ENCODE assay signal across 18 mouse cellular contexts in the genomic region with DNA sequence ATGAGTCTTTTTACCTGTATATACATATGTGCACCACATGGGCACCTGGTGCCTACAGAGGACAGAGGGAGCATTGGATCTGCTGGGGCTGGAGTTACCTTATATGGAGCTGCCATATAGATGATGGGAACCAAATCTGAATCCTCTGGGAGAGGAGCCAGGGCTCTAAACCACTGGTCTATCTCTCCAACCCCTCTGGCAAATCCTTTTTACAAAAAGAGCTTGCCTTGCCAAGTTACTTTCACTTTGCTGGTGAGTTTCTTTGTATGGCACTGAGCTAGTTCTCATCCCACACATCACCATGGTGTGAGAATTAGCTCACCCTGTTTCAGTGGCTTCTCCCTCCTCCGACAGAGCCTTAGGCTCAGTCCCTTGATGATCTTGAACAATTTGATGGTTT. TPM values are rescaled to one million over a fixed set of nuclear protein-coding genes. Genes with fewer than 3 reads are reported as not detected.
A peak's percentile ranks its signal among the peaks of the same experiment; 100 is the strongest.
DNase-seq lines count a peak whose midpoint lies in the region; ATAC-seq lines count a peak whose summit lies in the region.
"Had no signal": no experiment of that assay in that cellular context is flagged by ENCODE, and none has a peak within 500 bp of the region (broad histone marks: within the 10 kb centered on the region; RNA-seq: fewer than 3 reads in every experiment).

No protein-coding gene starts in this region.

- no peak overlapping the region for H3K4me2 ChIP-seq in hindbrain, embryonic 16.5 days (ENCODE audit: low read length)
- H3K4me2 ChIP-seq in hindbrain, embryonic 14.5 days (replicated peaks): no peak overlapping the region
- H3K4me2 ChIP-seq: midbrain, embryonic 11.5 days had no signal

- no peak for DNase-seq in hindbrain, embryonic 14.5 days (ENCODE audit: low spot score)
- DNase-seq in 3T3-L1 (ENCODE audit: low read depth, low spot score): peak; percentile 80
- peak; percentile 61 for DNase-seq in Muller cell, postnatal 12 days (ENCODE audit: inconsistent ontology term)
- DNase-seq in naive thymus-derived CD4-positive, alpha-beta T cell, adult 2 months (ENCODE audit: low read depth): peak; percentile 35
- DNase-seq in left cerebral cortex, postnatal 25 days (ENCODE audit: low spot score in 2 of 2): no peak
- DNase-seq in ovary, postnatal 10 days (ENCODE audit: low spot score): no peak
- DNase-seq: adrenal gland, postnatal 14 days; cerebellum, adult 8-10 months; gastrocnemius, postnatal 10 days; heart, adult 18-20 months; kidney, postnatal 25 days; lung, adult 18-20 months; lung, postnatal 10 days had no signal

- intact Hi-C loops in left cerebral cortex, postnatal 25 days (cut with DNase I): loop anchor here (5.0 kb wide), 1 partner anchor 134 kb away; the partner anchor contains the start of gene Malsu1

- H3K9me3 ChIP-seq in hindbrain, embryonic 16.5 days (ENCODE audit: control insufficient read depth, low read length): no peaks in the 10 kb centered on the region
- H3K9me3 ChIP-seq in hindbrain, embryonic 14.5 days (ENCODE audit: control insufficient read depth, low read length): no peaks in the 10 kb centered on the region

- no peak overlapping the region for H3K9ac ChIP-seq in hindbrain, embryonic 16.5 days (ENCODE audit: low read depth, low read length)
- no peak overlapping the region for H3K9ac ChIP-seq in hindbrain, embryonic 14.5 days

- H3K27me3 ChIP-seq in hindbrain, embryonic 16.5 days (replicated peaks; ENCODE audit: control insufficient read depth, insufficient read depth, low read length): no peaks in the 10 kb centered on the region
- no peaks in the 10 kb centered on the region for H3K27me3 ChIP-seq in hindbrain, embryonic 14.5 days (ENCODE audit: control insufficient read depth, insufficient read depth, low read length)

- H3K4me3 ChIP-seq in hindbrain, embryonic 16.5 days (ENCODE audit: low read length): no peak overlapping the region
- no peak overlapping the region for H3K4me3 ChIP-seq in hindbrain, embryonic 14.5 days (replicated peaks; ENCODE audit: low read length)
- H3K4me3 ChIP-seq: layer of hippocampus, adult 2 months had no signal

- no peaks in the 10 kb centered on the region for H3K36me3 ChIP-seq in hindbrain, embryonic 16.5 days (ENCODE audit: control insufficient read depth, insufficient read depth, low read length)
- peaks cover 8% of the 10 kb centered on the region; the same call in 1 of the 2 replicates for H3K36me3 ChIP-seq in hindbrain, embryonic 14.5 days (replicated peaks; ENCODE audit: control insufficient read depth, insufficient read depth)

- ATAC-seq in hindbrain, embryonic 16.5 days: 0 out of 2 replicates have a peak, but pooled peaks have one; percentile 41
- no peak for ATAC-seq in hindbrain, embryonic 14.5 days (ENCODE audit: low FRiP score)
- ATAC-seq: forebrain, embryonic 16.5 days; inflammation-experienced regulatory T-cells, adult 6 months had no signal

- H3K27ac ChIP-seq in hindbrain, embryonic 16.5 days (ENCODE audit: low read depth, low read length): no peak overlapping the region
- H3K27ac ChIP-seq in hindbrain, embryonic 14.5 days: no peak overlapping the region
- H3K27ac ChIP-seq: layer of hippocampus, adult 2 months had no signal

- H3K4me1 ChIP-seq in hindbrain, embryonic 16.5 days (ENCODE audit: control insufficient read depth, insufficient read depth, low read depth, low read length): peaks cover 11% of the 10 kb centered on the region
- H3K4me1 ChIP-seq in hindbrain, embryonic 14.5 days (replicated peaks; ENCODE audit: control insufficient read depth, insufficient read depth, low read length): peaks cover 16% of the 10 kb centered on the region

- WGBS in hindbrain, embryonic 16.5 days: 73% methylated on average over 1 of the region's 1 CpGs
- 75% methylated on average over 1 of the region's 1 CpGs for WGBS in hindbrain, embryonic 14.5 days

RNA-seq across cellular contexts. Expression of gene Igf2bp3, which starts 8.3 kb away (rescaled TPM):
- polyA plus RNA-seq in hindbrain, embryonic 16.5 days (2015; fragmentation: Nextera tagmentation; extraction: Ambion mirVana): 15.5 and 19.2 TPM in 2 replicates
- polyA plus RNA-seq in hindbrain, embryonic 14.5 days (2014; fragmentation: Nextera tagmentation; extraction: Ambion mirVana): 25.4 and 30.4 TPM in 2 replicates
- under 1 TPM in 1 of 2 experiments, not detected in 1; 0.16 TPM for total RNA-seq in left cerebral cortex, postnatal 25 days (2021)
- total RNA-seq: heart, adult 18-20 months; layer of hippocampus, adult 2 months had no signal

RNA-seq across cellular contexts. Expression of gene Tra2a, which starts 57.4 kb away (rescaled TPM):
- polyA plus RNA-seq in hindbrain, embryonic 16.5 days (2015; fragmentation: Nextera tagmentation; extraction: Ambion mirVana): 97.0 and 97.9 TPM in 2 replicates
- polyA plus RNA-seq in hindbrain, embryonic 14.5 days (2014; fragmentation: Nextera tagmentation; extraction: Ambion mirVana): 42.3 and 44.5 TPM in 2 replicates
- total RNA-seq in left cerebral cortex, postnatal 25 days (2021): 10 to 100 TPM; 74.1 to 80.5 TPM

Comparison
In these comparisons a context has a peak if more than half of its experiments do, and no peak if none do; other contexts are left out.
1. DNase-seq: peak in 3T3-L1 (single experiment), Muller cell, postnatal 12 days (single experiment) and naive thymus-derived CD4-positive, alpha-beta T cell, adult 2 months (single experiment); none in hindbrain, embryonic 14.5 days (single experiment), left cerebral cortex, postnatal 25 days (0 of 2) and ovary, postnatal 10 days (single experiment).